Mouse (Mus musculus) cortical plate, adult 2 months (tissue): ENCODE data around the gene Hdac9.

ENCODE experiments used
- CTCF ChIP-seq: fragments of 200-500 bp; IDR thresholded peaks from 2 replicates; pipeline ENCODE4 v1.5.1; 2011; ENCODE audit warnings: mild to moderate bottlenecking, control low read depth, low read length; ENCODE audit not compliant: insufficient read depth; ENCODE audit errors: extremely low read depth
- POLR2A ChIP-seq: fragments of 200-500 bp; IDR thresholded peaks from 2 replicates; pipeline ENCODE4 v1.6.1; 2011; ENCODE audit warnings: mild to moderate bottlenecking, low read length, control low read depth; ENCODE audit not compliant: insufficient read depth; ENCODE audit errors: extremely low read depth

DNA sequence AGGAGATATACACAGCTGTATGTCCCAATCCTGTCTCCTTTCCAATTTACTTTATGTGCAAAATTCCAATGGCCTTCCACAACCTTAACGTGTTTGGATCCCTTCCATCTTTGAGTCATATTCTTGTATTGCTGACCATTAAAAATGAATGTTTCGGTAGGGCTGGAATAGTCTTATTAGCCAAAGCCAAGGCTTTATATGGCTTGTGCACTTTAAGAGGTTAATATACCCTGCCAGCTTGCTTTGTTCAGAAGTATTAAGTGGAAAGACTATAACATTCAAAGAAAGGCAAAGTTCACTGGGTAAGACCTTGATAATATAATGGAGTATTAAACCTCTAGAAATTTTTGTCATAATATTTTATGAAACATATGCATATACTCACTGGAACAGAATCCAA is 491.4 kb downstream of the Hdac9 start:
- TF ChIP-seq POLR2A (no peak), CTCF (no peak)
